Mouse (Mus musculus) left cerebral cortex, adult 6 months (tissue): ENCODE results near the gene Vmn2r10. TPM values are rescaled to one million over a fixed set of nuclear protein-coding genes. Genes with fewer than 3 reads are reported as not detected.

Source experiments
- long read RNA-seq, 2 experiments: library from polyadenylated mRNA; unstranded; transcript quantifications; one replicate each; pipeline ENCODE4 v2.0.0; 2019 to 2020
- polyA plus RNA-seq: library from polyadenylated mRNA; unstranded; fragments of <200 nt; fragmentation: Nextera tagmentation; gene quantifications from 2 replicates; pipeline ENCODE4 v1.2.3, GENCODE M21; 2021

The Vmn2r10 gene
- polyA plus RNA-seq: not detected in 2 replicates
- long read RNA-seq, experiment 1: 0 reads
- long read RNA-seq, experiment 2: 0 reads

DNA sequence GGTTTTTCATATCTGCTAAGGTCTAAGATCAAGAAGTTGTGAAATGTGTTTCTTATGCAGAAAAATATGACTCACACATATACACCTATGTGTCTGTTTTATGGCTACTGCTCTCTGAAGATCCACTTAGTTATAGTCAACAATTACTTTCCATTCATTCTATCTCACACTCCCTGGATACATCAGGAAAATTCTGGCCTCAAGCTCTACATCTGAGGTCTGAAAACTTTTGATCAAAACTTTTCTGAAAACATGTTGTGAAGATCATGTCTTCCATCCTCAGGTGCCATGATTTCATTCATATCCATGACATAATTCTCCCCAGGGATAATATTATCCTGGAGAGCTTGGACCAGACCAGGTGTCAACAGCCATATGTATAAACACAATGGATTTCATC, at the start of gene Vmn2r10:
Gene Vmn2r10, minus strand, starts transcription at position 101 of the 400 bp plus-strand sequence.

Other genes with a start within 250 kb of the Vmn2r10 start
- not detected in 2 replicates for gene Rnf212, start 231.5 kb downstream of the Vmn2r10 start, polyA plus RNA-seq
- not detected in 2 replicates for gene Tmed11, start 211.2 kb downstream of the Vmn2r10 start, polyA plus RNA-seq
- not detected in 2 replicates for gene Vmn2r8, start 197.7 kb downstream of the Vmn2r10 start, polyA plus RNA-seq
- not detected in 2 replicates for gene Vmn2r9, start 153.9 kb downstream of the Vmn2r10 start, polyA plus RNA-seq
- not detected in 2 replicates for gene Vmn2r11, start 53.0 kb upstream of the Vmn2r10 start, polyA plus RNA-seq
- gene Vmn2r12, start 91.4 kb upstream of the Vmn2r10 start, polyA plus RNA-seq: not detected in 2 replicates
- gene Vmn2r13, start 185.7 kb upstream of the Vmn2r10 start, polyA plus RNA-seq: not detected in 2 replicates
- not detected in 2 replicates for gene Vmn2r14, start 218.2 kb upstream of the Vmn2r10 start, polyA plus RNA-seq